ENCODE assay signal across 16 mouse cellular contexts in genomic region chr13:17086146-17086545, GRCm38 (mm10).
DNase-seq lines count a peak whose midpoint lies in the region; ATAC-seq and TF ChIP-seq lines count a peak whose summit lies in the region.
"Had no signal": no experiment of that assay in that cellular context is flagged by ENCODE, and none has a peak within 500 bp of the region (broad histone marks: within the 10 kb centered on the region; RNA-seq: fewer than 3 reads in every experiment).

No protein-coding gene starts in this region.

- no peak for TF ChIP-seq CTCF in stomach, postnatal 0 days (IDR thresholded peaks at IDR 0.05; ENCODE audit: low read depth)

- H3K27me3 ChIP-seq in heart, embryonic 10.5 days (ENCODE audit: insufficient read depth, poor library complexity, severe bottlenecking): no peaks in the 10 kb centered on the region
- no peaks in the 10 kb centered on the region for H3K27me3 ChIP-seq in limb, embryonic 12.5 days
- no peaks in the 10 kb centered on the region for H3K27me3 ChIP-seq in limb, embryonic 10.5 days (ENCODE audit: low read depth, poor library complexity, severe bottlenecking)
- H3K27me3 ChIP-seq in stomach, embryonic 14.5 days (ENCODE audit: control insufficient read depth, insufficient read depth, low read length): no peaks in the 10 kb centered on the region
- no peaks in the 10 kb centered on the region for H3K27me3 ChIP-seq in stomach, postnatal 0 days (ENCODE audit: control insufficient read depth, insufficient read depth, low read length)
- no peaks in the 10 kb centered on the region for H3K27me3 ChIP-seq in limb, embryonic 13.5 days
- H3K27me3 ChIP-seq in forebrain, embryonic 13.5 days: no peaks in the 10 kb centered on the region

- no peaks in the 10 kb centered on the region for H3K36me3 ChIP-seq in heart, embryonic 10.5 days
- H3K36me3 ChIP-seq in limb, embryonic 12.5 days: no peaks in the 10 kb centered on the region
- no peaks in the 10 kb centered on the region for H3K36me3 ChIP-seq in limb, embryonic 10.5 days
- no peaks in the 10 kb centered on the region for H3K36me3 ChIP-seq in stomach, embryonic 14.5 days (ENCODE audit: control insufficient read depth, insufficient read depth, low read length)
- H3K36me3 ChIP-seq in stomach, postnatal 0 days (ENCODE audit: control insufficient read depth, insufficient read depth, low read length): no peaks in the 10 kb centered on the region
- H3K36me3 ChIP-seq in limb, embryonic 13.5 days: no peaks in the 10 kb centered on the region
- H3K36me3 ChIP-seq in forebrain, embryonic 13.5 days (ENCODE audit: poor library complexity, severe bottlenecking): no peaks in the 10 kb centered on the region

- no peak overlapping the region for H3K4me3 ChIP-seq in heart, embryonic 10.5 days
- no peak overlapping the region for H3K4me3 ChIP-seq in limb, embryonic 12.5 days (replicated peaks)
- H3K4me3 ChIP-seq in limb, embryonic 10.5 days: no peak overlapping the region
- no peak overlapping the region for H3K4me3 ChIP-seq in stomach, embryonic 14.5 days (ENCODE audit: low read depth, low read length)
- H3K4me3 ChIP-seq in stomach, postnatal 0 days (ENCODE audit: low read depth, low read length): no peak overlapping the region
- H3K4me3 ChIP-seq in limb, embryonic 13.5 days: no peak overlapping the region
- H3K4me3 ChIP-seq in forebrain, embryonic 13.5 days: no peak overlapping the region
- H3K4me3 ChIP-seq: left cerebral cortex, adult 2 months; myocyte had no signal

- H3K4me1 ChIP-seq in heart, embryonic 10.5 days: no peaks in the 10 kb centered on the region
- peaks cover 24% of the 10 kb centered on the region for H3K4me1 ChIP-seq in limb, embryonic 12.5 days (replicated peaks)
- H3K4me1 ChIP-seq in limb, embryonic 10.5 days: peaks cover 24% of the 10 kb centered on the region; the same call in 1 of the 2 replicates
- 0 out of 2 replicates have a peak, but pooled peaks cover 12% of the 10 kb centered on the region for H3K4me1 ChIP-seq in stomach, embryonic 14.5 days (ENCODE audit: control insufficient read depth, insufficient read depth, low read length)
- H3K4me1 ChIP-seq in stomach, postnatal 0 days (replicated peaks; ENCODE audit: control insufficient read depth, insufficient read depth): no peaks in the 10 kb centered on the region
- H3K4me1 ChIP-seq in limb, embryonic 13.5 days: peaks cover 27% of the 10 kb centered on the region
- no peaks in the 10 kb centered on the region for H3K4me1 ChIP-seq in forebrain, embryonic 13.5 days

- no peak overlapping the region for H3K9ac ChIP-seq in limb, embryonic 12.5 days (replicated peaks)
- no peak overlapping the region for H3K9ac ChIP-seq in stomach, embryonic 14.5 days (replicated peaks; ENCODE audit: low read depth, low read length)
- H3K9ac ChIP-seq in stomach, postnatal 0 days (ENCODE audit: low read length): no peak overlapping the region
- H3K9ac ChIP-seq in limb, embryonic 13.5 days: no peak overlapping the region
- H3K9ac ChIP-seq in forebrain, embryonic 13.5 days: no peak overlapping the region

- DNase-seq in heart, adult 11 months: peak; percentile 27
- no peak for DNase-seq in heart, embryonic 10.5 days (ENCODE audit: low spot score)
- DNase-seq in limb, embryonic 10.5 days (ENCODE audit: low spot score): no peak
- DNase-seq in stomach, postnatal 0 days (ENCODE audit: low spot score): no peak
- DNase-seq: B cell, adult 2 months; cerebellum, adult 11-12 months; gastrocnemius, postnatal 14 days had no signal

- TF ChIP-seq EP300 in stomach, postnatal 0 days (optimal IDR thresholded peaks at IDR 0.05): no peak

- no peaks in the 10 kb centered on the region for H3K9me3 ChIP-seq in heart, embryonic 10.5 days
- no peaks in the 10 kb centered on the region for H3K9me3 ChIP-seq in limb, embryonic 12.5 days
- H3K9me3 ChIP-seq in limb, embryonic 10.5 days (replicated peaks): no peaks in the 10 kb centered on the region
- H3K9me3 ChIP-seq in stomach, embryonic 14.5 days (ENCODE audit: control insufficient read depth, low read depth, low read length): no peaks in the 10 kb centered on the region
- no peaks in the 10 kb centered on the region for H3K9me3 ChIP-seq in stomach, postnatal 0 days (ENCODE audit: control insufficient read depth, low read length)
- H3K9me3 ChIP-seq in limb, embryonic 13.5 days: no peaks in the 10 kb centered on the region
- H3K9me3 ChIP-seq in forebrain, embryonic 13.5 days (replicated peaks): no peaks in the 10 kb centered on the region

- no peak overlapping the region for H3K4me2 ChIP-seq in limb, embryonic 12.5 days
- H3K4me2 ChIP-seq in stomach, embryonic 14.5 days (replicated peaks; ENCODE audit: low read depth, low read length): no peak overlapping the region
- H3K4me2 ChIP-seq in stomach, postnatal 0 days (replicated peaks; ENCODE audit: low read depth): no peak overlapping the region
- H3K4me2 ChIP-seq in limb, embryonic 13.5 days (replicated peaks): no peak overlapping the region
- no peak overlapping the region for H3K4me2 ChIP-seq in forebrain, embryonic 13.5 days
- H3K4me2 ChIP-seq: heart, embryonic 11.5 days; midbrain, embryonic 11.5 days had no signal

- ATAC-seq in limb, embryonic 12.5 days (ENCODE audit: insufficient number of reproducible peaks, insufficient read depth, low FRiP score, low TSS enrichment, low read depth): 0 out of 2 replicates have a peak, but pooled peaks have one; percentile 56
- ATAC-seq in stomach, embryonic 14.5 days (ENCODE audit: insufficient number of reproducible peaks, insufficient read depth, low FRiP score, low read depth): peak; percentile 48; the same call in 1 of the 2 replicates
- no peak for ATAC-seq in stomach, postnatal 0 days (ENCODE audit: low FRiP score, low TSS enrichment)
- peak; percentile 77 for ATAC-seq in limb, embryonic 13.5 days (ENCODE audit: low FRiP score, low read depth)
- no peak for ATAC-seq in forebrain, embryonic 13.5 days
- ATAC-seq: hindbrain, embryonic 16.5 days had no signal

- H3K27ac ChIP-seq in heart, embryonic 10.5 days: no peak overlapping the region
- 0 out of 2 replicates have a peak overlapping the region, but pooled peaks have one; percentile 19 for H3K27ac ChIP-seq in limb, embryonic 12.5 days
- H3K27ac ChIP-seq in limb, embryonic 10.5 days: no peak overlapping the region
- H3K27ac ChIP-seq in stomach, embryonic 14.5 days (ENCODE audit: low read length): no peak overlapping the region
- no peak overlapping the region for H3K27ac ChIP-seq in stomach, postnatal 0 days (replicated peaks)
- no peak overlapping the region for H3K27ac ChIP-seq in limb, embryonic 13.5 days
- no peak overlapping the region for H3K27ac ChIP-seq in forebrain, embryonic 13.5 days
- H3K27ac ChIP-seq: left cerebral cortex, adult 2 months had no signal

Comparison
In these comparisons a context has a peak if more than half of its experiments do, and no peak if none do; other contexts are left out.
1. ATAC-seq: peak in limb, embryonic 12.5 days (single experiment), stomach, embryonic 14.5 days (single experiment) and limb, embryonic 13.5 days (single experiment); none in stomach, postnatal 0 days (single experiment) and forebrain, embryonic 13.5 days (single experiment).